Mouse (Mus musculus): ENCODE measurements around the gene Hivep3.
A peak's percentile ranks its signal among the peaks of the same experiment; 100 is the strongest.

The Hivep3 gene

DNA sequence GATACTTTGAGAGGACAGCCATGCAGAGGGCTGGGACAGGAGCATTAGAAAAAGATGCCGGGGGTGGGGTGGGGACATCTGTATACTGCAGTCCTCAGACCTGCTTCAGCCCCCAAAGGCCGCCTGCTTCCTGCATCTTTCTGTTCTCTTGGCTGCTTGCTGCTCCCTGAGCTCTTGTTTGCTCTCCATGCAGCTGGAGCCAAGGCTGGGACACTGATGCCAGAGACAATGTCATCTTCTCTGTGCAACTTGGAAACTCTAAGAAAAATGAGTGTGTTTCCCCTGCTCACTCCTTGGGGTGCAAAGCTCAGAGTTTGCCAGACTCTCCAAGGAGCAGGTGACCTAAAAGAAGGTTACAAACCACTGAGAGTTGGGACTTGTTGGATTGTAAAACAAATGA is 275.6 kb downstream of the Hivep3 start:
- DNase-seq (ENCODE audit: low read depth, low spot score), result peak; percentile 18

DNA sequence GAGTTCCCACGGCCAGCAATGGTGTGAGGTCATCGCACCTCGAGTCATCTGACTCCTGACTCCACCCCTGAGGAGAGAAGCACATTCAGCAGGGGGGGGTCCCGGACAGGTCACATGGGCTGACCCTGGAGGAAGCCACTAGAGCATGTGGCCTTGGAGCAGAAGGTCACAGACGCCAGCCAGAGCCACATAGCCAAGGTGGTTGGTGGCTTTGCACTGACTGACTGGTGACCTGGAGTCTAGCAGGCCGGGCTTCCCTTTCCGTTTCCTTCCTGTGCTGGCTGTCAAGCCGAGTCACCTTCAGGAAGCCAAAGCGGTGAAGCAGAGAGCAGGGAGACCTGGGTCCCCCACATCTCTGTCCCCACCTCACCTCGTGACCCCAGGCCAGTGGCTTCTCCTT is 278.2 kb downstream of the Hivep3 start:
- no peak for DNase-seq (ENCODE audit: low read depth, low spot score)

DNA sequence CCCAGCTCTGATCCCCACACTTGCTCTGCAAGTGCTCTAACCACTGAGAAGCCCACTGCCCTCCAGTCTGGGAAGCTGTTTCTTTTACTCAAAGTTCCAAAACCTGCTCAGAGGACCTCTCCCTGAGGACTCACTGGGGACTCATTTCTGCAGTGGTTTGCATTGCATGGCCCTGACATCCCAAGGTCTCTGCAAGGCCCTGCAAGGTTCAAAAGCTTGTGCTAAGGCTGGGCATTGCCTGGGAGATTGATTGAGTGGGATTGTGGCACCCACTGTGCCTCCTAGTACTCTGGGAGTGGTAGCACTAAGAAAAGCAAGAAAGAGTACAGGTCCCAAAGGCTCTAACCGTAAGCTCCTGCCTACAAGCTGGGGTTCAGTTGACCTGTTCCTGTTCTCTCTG is 279.3 kb downstream of the Hivep3 start:
- no peak for DNase-seq (ENCODE audit: low read depth, low spot score)

DNA sequence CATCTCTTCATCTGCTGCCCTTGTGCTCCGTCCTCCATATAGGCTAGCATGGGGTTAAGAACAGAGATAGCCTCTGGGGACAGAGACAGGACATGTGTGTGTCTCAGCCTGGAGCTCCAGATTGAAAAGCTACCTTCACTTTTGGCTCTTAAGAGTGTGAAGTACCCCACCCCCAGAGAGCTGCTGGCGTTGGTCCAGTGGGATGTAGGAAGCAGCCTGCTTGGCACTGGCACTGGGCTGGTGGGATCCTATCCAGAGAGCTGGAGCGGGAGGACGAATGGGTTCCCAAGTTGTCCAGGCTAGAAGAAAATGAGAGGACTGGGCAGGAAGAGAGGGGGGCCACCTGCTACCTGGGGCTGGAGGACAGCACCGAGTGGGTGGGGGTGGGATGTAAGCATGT is 284.8 kb downstream of the Hivep3 start:
- no peak for DNase-seq (ENCODE audit: low read depth, low spot score)

DNA sequence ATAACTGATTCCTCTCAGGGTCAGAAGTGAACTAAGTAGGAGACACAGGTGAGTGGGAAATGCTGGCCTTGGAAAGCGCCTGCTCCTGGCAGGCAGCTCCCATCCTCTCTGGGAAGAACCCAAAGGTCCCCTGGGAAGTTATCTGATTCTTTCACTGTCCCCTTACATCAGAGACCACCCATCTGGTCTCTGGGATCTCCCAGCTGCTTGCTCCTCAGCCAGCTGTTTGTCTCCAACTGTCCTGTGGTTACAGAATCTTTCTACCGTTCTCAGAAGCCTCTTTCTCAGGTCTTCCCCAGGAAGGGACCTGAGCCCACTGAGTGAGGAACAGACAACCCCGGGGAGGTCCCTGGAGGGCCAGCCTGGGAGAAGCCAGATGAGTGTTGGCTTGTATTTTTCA is 288.8 kb downstream of the Hivep3 start:
- DNase-seq (ENCODE audit: low read depth, low spot score), result no peak

DNA sequence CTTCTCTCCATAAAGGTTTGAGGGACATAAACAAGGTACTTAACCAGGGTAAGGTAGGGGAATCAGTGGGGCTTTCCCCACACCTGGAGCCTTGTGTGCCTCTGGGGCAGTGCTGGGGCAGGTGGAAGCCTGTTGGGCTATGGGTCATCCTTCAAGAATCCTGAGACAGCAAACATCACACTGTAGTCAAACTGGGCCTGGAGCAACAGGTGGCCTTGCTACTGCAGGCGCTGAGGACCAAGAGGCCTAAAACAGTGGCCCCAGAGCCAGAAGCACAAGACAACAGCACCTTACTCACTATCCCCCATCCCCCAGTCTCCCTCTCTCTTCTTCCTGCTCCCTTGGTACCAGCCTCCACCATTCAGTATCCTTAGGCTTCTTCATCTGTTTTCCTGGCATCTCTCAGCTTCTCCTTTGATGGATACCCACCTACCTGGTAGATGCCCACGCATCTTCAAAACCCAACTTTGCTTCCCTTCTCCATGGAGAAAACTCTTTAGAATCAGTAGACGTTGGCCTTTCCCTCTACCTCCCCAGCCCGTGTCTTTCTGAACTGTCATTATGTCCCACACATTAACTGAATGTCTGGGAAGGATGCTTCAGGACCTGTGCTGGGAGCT is 289.7 kb downstream of the Hivep3 start:
- no peak for DNase-seq (ENCODE audit: low read depth, low spot score)

GRCm38 (mm10) chr4:120024071-120024470 is 290.5 kb downstream of the Hivep3 start:
- DNase-seq (ENCODE audit: low read depth, low spot score), result peak; percentile 17

DNA sequence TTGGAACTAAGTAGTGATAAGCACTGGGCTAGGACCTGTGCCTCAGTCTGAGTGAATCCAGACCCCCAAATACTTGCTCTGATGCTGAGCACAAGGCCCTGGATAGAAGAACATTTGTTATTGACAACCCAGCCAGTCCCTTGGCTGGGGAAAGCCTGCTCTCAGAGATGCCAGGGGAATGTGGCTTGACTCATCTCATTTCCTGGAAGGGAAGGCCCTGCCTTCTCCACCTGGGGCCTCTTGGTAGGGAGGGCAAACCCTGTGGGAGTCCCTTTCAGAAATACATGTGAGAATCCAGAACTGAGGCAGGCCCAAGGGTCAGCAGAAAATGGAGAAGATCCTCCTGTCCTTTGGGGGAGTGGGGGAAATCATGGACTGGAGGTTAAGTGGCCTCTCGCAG is 294.1 kb downstream of the Hivep3 start:
- DNase-seq (ENCODE audit: low read depth, low spot score), result no peak

DNA sequence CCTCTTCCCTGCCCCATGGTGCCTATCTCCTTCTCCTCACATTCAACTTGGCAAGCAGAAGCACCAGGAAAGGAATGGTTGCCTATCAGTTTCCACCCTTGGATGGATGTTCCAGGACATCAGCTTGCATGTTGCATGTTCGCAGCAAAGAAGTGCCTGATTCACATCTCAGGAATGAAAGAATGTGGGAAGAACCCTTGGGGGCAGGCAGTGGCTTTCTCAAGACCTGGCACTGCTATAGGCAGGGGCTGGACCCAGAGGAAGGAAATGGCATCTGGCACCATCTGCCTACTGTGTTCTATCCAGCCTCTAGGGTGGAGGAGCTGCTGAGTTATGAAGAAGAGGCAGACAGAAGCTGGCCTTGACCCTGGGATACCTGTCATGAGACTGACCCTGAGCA is 296.4 kb downstream of the Hivep3 start:
- no peak for DNase-seq (ENCODE audit: low read depth, low spot score)

- no peak for DNase-seq (ENCODE audit: low read depth, low spot score)
Measured at GRCm38 (mm10) chr4:120032320-120032983, 298.9 kb downstream of the Hivep3 start.

GRCm38 (mm10) chr4:120032984-120033355 is 299.4 kb downstream of the Hivep3 start:
- DNase-seq (ENCODE audit: low read depth, low spot score), result no peak

DNA sequence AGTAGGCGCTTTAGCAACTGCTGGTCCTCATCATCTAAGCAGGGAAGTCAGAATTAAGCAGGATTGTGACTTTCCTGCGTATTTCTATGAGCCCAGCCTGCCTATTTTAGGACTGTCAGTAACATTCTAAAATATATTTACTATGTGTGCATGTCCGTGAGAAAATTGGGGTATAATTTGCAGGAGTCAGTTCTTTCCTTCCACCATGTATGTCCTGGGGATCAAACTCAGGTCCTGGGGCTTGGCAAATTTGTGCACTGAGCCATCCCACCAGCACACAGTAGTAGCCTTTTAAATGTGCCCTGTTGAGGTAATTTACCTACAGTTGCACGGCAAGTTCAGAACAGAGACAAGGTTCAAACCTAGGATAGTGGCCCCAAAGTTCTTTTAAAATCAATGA is 302.7 kb downstream of the Hivep3 start:
- no peak for DNase-seq (ENCODE audit: low read depth, low spot score)

GRCm38 (mm10) chr4:120037007-120037406 is 303.4 kb downstream of the Hivep3 start:
- DNase-seq (ENCODE audit: low read depth, low spot score), result no peak

- no peak for DNase-seq (ENCODE audit: low read depth, low spot score)
Measured at GRCm38 (mm10) chr4:120041520-120041919, 307.9 kb downstream of the Hivep3 start.

DNA sequence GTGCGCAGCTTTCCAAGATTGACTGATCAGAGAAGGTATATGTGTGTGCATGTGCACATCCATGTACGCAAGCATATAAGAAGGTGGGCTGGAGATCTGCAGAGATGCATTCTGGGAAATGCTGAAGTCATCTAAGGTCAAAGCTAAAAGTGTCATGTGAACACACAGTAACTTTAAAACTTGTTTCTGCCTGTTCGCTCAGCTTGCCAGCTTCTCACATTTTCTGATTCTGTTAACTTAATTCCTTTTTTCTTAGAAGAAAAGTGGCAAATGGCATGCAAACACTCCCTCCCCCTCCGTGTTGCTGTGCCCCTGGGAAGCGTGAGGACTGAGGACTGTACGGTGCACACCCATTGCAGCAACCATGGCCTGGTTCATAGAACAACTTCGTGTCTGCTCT is 308.9 kb downstream of the Hivep3 start:
- DNase-seq (ENCODE audit: low read depth, low spot score), result no peak

- no peak for DNase-seq (ENCODE audit: low read depth, low spot score)
Measured at GRCm38 (mm10) chr4:120044612-120045011, 311.0 kb downstream of the Hivep3 start.

GRCm38 (mm10) chr4:120045131-120045537 is 311.6 kb downstream of the Hivep3 start:
- DNase-seq (ENCODE audit: low read depth, low spot score), result no peak

- peak; percentile 78 for DNase-seq (ENCODE audit: low read depth, low spot score)
Measured at GRCm38 (mm10) chr4:120045871-120046270, 312.3 kb downstream of the Hivep3 start.

GRCm38 (mm10) chr4:120047060-120047459 is 313.5 kb downstream of the Hivep3 start:
- DNase-seq (ENCODE audit: low read depth, low spot score), result no peak

GRCm38 (mm10) chr4:120048274-120048673 is 314.7 kb downstream of the Hivep3 start:
- no peak for DNase-seq (ENCODE audit: low read depth, low spot score)

- DNase-seq (ENCODE audit: low read depth, low spot score), result no peak
Measured at GRCm38 (mm10) chr4:120049857-120050256, 316.3 kb downstream of the Hivep3 start.

DNA sequence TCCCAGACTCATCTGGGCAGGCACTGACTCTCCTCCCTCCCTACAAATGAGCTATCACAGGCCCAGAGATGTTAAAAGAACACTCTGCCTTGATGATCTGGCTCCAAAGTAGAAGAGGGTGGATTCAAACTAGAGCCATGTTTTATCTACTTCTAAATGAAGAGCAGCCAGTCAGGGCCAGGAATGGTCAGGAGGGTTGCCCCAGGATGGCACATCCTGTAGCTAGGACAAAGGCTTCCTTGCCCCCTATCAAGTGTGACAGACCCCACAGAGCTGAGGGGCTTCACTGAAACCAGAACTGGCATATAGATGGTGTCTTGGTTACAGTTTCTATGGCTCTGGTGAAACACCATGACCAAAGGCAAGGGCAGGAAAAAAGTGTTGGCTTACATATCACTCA is 318.9 kb downstream of the Hivep3 start:
- DNase-seq (ENCODE audit: low read depth, low spot score), result no peak
